Mouse (Mus musculus) myocyte (in vitro differentiated cells): ENCODE results near the gene Chrd.

Experiments
- E2F4 ChIP-seq: IDR thresholded peaks from one replicate; pipeline ENCODE4 v1.6.1; 2011; ENCODE audit warnings: mild to moderate bottlenecking, control low read depth, moderate library complexity; ENCODE audit not compliant: insufficient read depth
- POLR2A ChIP-seq: IDR thresholded peaks from one replicate; pipeline ENCODE4 v1.6.1; 2011; ENCODE audit warnings: low read depth, mild to moderate bottlenecking, control low read depth, moderate library complexity; ENCODE audit not compliant: insufficient read length
- TCF12 ChIP-seq: IDR thresholded peaks from one replicate; pipeline ENCODE4 v1.6.1; 2011; ENCODE audit warnings: mild to moderate bottlenecking, control low read depth; ENCODE audit not compliant: poor library complexity, insufficient read depth, severe bottlenecking
- TCF3 ChIP-seq: IDR thresholded peaks from one replicate; pipeline ENCODE4 v1.6.1; 2011; ENCODE audit warnings: low read depth, control low read depth; ENCODE audit not compliant: insufficient read length

DNA sequence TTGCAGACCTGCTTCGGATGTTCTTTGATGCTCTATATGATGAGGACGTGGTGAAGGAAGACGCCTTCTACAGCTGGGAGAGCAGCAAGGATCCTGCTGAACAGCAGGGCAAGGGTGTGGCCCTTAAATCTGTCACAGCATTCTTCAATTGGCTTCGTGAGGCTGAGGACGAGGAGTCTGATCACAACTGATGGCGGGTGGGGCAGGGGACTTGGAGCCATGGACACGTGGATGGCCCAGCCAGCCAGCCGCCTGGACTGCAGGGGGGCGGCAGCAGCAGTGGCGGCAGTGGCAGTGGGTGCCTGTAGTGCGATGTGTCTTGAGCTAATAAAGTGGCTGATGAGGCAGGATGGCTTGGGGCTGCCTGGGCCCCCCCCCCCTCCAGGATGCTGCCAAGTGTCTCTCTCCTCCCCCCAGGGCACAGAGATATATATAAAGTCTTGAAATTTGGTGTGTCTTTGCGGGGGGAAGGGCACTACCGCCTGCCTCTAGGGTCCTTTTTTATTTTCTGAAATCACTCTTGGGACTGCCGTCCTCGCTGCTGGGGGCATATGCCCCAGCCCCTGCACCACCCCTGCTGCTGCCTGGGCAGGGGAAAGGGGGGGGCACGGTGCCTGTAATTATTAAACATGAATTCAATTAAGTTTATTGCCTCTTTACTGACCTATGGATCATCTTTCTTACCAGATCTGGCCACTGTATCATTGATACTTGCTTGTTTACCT is 40.5 kb upstream of the Chrd start:
- no peak for TF ChIP-seq TCF12
- TF ChIP-seq E2F4 = no peak
- TF ChIP-seq POLR2A = no peak
- no peak for TF ChIP-seq TCF3
